Mouse (Mus musculus): ENCODE results near the gene Kctd4.

GRCm38 (mm10) chr14:75986878-75987483, 32.2 kb downstream of the Kctd4 start:
- TF ChIP-seq CHD1 (IDR thresholded peaks at IDR 0.05; ENCODE audit: low read depth, low read length) (no peak), TCF12 (IDR thresholded peaks at IDR 0.05; ENCODE audit: low read depth, low read length) (no peak), CTCF (conservative IDR thresholded peaks at IDR 0.05 in 1 of 2, IDR thresholded peaks at IDR 0.05 in 1 of 2; ENCODE audit: low read depth in 2 of 2, low read length in 2 of 2) (no peak), POLR2A (IDR thresholded peaks at IDR 0.05; ENCODE audit: low read depth, low read length) (no peak), EP300 (IDR thresholded peaks at IDR 0.05; ENCODE audit: low read length) (no peak), POLR2AphosphoS2 (IDR thresholded peaks at IDR 0.05; ENCODE audit: low read depth, low read length) (no peak), ZNF384 (IDR thresholded peaks at IDR 0.05; ENCODE audit: low read depth, low read length) (no peak), SMC3 (IDR thresholded peaks at IDR 0.05; ENCODE audit: low read depth, low read length) (no peak), JUND (conservative IDR thresholded peaks at IDR 0.05; ENCODE audit: low read depth, low read length) (no peak), MAZ (IDR thresholded peaks at IDR 0.05; ENCODE audit: low read depth, low read length) (no peak), ETS1 (conservative IDR thresholded peaks at IDR 0.05; ENCODE audit: low read depth, low read length) (no peak), NRF1 (IDR thresholded peaks at IDR 0.05; ENCODE audit: low read depth, low read length) (no peak), MAX (IDR thresholded peaks at IDR 0.05; ENCODE audit: low read length) (no peak)
